Mouse (Mus musculus) natural killer cell, adult 2 months (primary cell): Measurements from ENCODE around the gene Zc3h13.

Source experiments
- DNase-seq, 2 experiments: peaks; one replicate each; pipeline ENCODE4 v3.0.0; 2022; ENCODE audit warnings: low spot score in 2 of 2

The Zc3h13 gene

GRCm38 (mm10) chr14:75284193-75284915, at the start of gene Zc3h13:
TSS of gene Zc3h13 (plus strand) at chr14:75284373.
- DNase-seq, result peak; percentile 95

DNA sequence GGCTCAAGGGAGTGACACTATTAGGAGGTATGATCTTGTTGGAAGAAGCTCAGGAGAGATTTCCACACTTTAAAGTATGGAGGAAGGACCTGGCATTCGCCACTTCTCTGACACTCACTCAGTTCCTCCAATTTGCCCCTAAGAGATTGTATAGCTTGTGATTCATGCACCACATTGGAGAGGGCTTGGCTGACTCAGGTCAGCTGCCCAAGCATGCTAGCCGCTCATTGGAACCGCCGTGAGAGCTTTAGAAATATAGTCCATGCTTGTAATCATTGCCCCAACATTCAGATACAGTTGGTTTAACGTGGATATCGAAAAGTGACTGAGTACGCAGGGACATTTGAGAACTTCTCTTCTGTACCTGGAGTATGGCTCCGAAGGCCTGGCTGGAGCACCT, 48.6 kb upstream of the Zc3h13 start:
- no peak for DNase-seq

GRCm38 (mm10) chr14:75235955-75236635, 48.1 kb upstream of the Zc3h13 start:
- no peak for DNase-seq

DNA sequence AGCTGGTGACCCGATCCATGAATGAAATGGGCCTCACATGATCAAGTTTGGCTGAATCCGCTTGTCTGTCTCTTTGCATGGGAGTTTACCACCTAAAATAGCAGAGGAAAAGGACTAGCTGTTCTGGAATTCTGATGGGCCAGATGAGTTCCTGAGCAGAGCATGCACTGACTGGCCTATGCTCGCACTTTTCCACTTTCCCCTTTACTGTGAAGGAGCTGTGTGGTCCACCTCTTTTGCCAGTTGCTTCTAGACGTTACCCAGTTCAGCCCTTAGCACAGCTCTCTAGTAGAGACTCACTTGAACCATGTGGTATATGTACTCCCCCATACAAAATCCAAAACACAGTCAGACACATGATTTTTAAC, 47.6 kb upstream of the Zc3h13 start:
- DNase-seq, result no peak

- no peak for DNase-seq
Measured at GRCm38 (mm10) chr14:75237096-75237495, 47.1 kb upstream of the Zc3h13 start.

GRCm38 (mm10) chr14:75238054-75238692, 46.0 kb upstream of the Zc3h13 start:
- DNase-seq, result no peak

DNA sequence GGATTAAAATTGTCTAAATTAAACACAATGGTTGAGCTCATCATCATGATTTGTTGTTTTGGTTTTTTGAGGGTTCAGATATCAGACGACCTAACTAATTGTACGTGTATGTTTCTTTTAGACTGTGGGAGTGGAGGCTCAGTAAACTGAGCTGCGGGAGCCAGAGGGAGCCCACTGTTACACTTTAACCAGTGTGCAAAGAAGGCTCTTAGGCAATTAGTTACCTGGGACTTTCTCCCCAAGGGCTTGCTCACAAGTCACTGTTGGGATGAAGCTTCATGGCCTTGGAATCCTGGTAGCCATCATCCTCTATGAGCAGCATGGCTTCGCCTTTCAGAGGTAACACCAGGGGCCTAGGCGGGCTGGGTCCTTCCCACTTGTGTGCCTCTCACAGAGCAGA, 42.1 kb upstream of the Zc3h13 start, which contains the start of gene Cpb2:
Gene Cpb2, plus strand, starts transcription at position 201 of the 400 bp plus-strand sequence.
- DNase-seq, result no peak

- no peak for DNase-seq
Measured at GRCm38 (mm10) chr14:75246024-75247000, 37.9 kb upstream of the Zc3h13 start.

- no peak for DNase-seq
Measured at GRCm38 (mm10) chr14:75250432-75250831, 33.7 kb upstream of the Zc3h13 start.

DNA sequence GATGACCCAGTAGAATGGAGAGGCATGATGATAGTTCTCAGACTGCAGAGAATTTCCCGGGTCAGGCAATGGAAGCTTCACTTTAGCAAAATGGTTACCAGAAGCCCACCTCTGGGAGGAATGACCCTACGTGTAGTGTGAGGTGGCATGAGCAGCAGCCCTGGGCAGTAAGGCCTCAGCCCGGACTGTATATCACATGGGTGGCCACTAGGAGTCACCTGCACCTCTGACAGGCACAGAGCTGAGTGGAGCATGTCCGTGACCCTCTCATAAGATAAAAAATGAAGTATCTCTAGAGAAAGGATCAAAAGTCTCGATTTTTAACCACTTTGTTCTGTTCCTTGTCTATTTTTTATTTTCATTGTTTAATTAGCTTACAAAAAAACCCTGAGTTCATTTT, 27.7 kb upstream of the Zc3h13 start:
- DNase-seq, result no peak

DNA sequence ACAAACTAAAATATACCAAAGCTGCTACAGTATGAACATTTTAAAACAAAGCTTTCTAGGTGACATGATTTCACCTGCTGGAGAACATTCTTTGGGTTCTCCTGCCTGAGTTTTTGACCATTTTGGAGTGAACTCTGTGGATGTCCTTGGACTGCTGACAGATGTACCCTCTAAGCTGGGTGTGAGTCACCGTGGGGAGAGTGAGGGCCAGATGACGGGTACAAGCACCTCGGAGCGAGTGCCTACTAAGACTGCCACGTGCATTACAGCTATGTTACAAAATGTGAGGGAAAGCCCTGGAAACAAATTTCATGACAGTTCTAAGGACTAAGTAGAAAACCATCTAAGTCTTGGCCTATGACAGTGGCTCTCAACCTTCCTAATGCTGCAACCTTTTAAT, 14.6 kb upstream of the Zc3h13 start:
- DNase-seq, result no peak

DNA sequence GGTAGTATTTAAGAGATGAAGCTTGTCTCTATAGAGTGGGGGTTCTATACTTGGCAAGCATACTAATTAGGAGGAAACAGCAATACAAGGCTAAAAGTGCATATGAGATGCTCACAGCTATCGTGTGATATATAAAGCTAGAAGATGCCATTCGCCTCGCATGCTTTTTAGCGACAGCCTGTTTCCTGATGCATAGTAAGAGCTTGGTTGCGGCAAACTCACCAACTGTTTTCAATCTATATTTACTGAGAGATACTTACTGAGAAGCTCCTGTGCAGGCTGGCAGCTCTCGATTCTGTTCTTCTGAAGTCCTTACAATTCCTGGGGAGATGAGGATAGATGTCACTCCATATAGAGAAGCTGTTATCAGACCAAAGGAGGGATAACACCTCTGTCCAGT, 4.5 kb upstream of the Zc3h13 start:
- DNase-seq, result no peak

DNA sequence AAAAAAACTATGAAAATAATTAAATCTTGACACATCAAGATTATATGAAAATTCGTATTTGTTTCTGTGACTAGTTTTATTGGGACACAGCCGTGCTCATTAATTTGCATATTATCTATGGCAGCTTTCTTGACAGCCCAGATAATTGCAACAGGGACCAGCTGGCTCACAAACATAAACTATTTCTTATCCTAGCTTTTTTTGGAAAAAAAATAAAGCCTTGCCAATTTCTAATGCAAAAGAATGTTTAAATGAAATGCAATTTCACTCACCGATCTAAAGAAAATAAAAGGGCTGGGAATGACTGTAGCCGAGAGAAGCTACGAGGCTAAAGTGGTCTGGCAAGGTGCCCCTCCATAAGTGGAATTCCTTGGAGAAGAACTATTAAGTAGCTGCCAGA, 3.8 kb upstream of the Zc3h13 start:
- no peak for DNase-seq

DNA sequence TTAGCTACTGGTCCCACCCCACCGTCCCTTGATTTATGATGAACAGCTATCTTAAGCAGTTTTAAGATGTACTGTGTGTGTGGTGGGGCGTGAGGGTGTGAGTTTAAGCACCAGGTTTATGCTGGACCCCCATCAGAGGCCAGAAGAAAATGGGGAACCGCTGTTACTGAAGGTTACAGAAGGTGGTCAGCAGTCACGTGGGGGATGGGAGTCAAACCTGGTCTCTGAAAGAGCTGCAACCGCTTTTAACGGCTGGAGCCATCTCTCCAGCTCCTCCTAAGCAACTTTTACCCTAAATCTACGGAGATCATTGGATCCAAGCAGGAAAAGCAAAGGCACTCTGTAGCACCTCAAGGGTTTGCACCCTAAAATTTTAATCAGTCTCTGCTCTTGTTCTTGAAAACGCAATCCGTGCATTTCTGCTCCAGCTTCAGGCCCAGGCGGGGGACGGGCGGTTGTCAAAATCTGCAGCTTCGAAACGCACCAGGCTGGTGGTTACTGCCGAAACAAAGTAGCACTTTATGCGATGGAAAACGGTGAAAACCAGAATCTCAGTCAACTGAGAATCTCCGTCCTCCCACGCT, 472 bp upstream of the Zc3h13 start:
- no peak for DNase-seq

GRCm38 (mm10) chr14:75301081-75301480, 16.9 kb downstream of the Zc3h13 start:
- DNase-seq, result no peak

- DNase-seq, result no peak
Measured at GRCm38 (mm10) chr14:75303807-75304206, 19.6 kb downstream of the Zc3h13 start.

GRCm38 (mm10) chr14:75307855-75308254, 23.7 kb downstream of the Zc3h13 start:
- no peak for DNase-seq

GRCm38 (mm10) chr14:75309336-75309992, 25.3 kb downstream of the Zc3h13 start:
- no peak for DNase-seq

DNA sequence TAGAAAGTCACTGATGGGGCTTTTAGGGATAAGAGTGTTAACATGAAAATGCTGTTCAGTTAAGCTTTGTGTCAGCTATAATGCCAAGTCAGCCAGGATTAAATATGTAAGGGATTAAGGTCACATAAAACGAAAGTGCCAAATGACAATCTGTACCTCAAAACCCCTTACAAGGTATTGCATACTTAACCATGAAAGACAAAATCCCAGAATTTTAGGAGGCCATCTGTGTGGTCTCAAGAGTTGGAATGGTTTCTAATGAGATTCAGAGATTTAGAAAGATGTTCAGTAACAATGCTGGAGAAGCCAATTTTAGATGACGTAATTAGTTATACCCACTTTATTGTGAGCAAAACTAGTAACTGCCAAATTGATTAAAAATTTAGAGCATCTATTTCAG, 30.3 kb downstream of the Zc3h13 start:
- DNase-seq, result no peak

DNA sequence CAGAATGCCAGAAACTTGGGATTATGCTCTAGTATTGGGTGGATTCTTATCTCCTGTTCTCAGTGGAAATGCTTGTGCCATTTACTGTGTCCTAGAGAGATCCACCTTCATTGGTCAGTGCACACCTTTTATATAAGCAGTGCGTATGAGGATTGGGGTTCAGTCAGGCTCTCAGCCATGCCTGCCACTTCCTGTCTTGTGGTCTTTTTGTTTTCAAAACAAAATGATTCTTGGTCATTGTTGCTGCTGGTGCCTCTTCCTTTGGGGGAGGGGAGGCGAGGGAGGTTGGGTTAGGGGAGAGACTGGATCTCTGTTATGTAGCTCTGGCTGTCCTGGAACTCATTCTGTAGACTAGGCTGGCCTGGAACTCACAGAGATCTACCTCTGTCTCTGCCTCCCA, 34.6 kb downstream of the Zc3h13 start:
- DNase-seq, result peak; percentile 65 to 75

- DNase-seq, result no peak
Measured at GRCm38 (mm10) chr14:75320269-75320668, 36.1 kb downstream of the Zc3h13 start.
